Mouse (Mus musculus): ENCODE measurements around the gene Gm2a. TPM values are rescaled to one million over a fixed set of nuclear protein-coding genes. Genes with fewer than 3 reads are reported as not detected.
"Not testable (repeated sequence)": the region's sequence is repeated elsewhere in the genome, so short reads cannot be mapped to it uniquely, and the experiment has no call there.

Gene Gm2a
- polyA plus RNA-seq, 1 experiment from 2014 or later: 26.5 TPM

- H3K4me1 ChIP-seq (ENCODE audit: control insufficient read depth, insufficient read depth, low read length): no peaks in the 10 kb centered on the region
- ATAC-seq (ENCODE audit: insufficient read depth, low FRiP score): peak; percentile 56; the same call in 1 of the 2 replicates
- no peaks in the 10 kb centered on the region for H3K27me3 ChIP-seq (ENCODE audit: control insufficient read depth, insufficient read depth, low read length)
- H3K9me3 ChIP-seq (replicated peaks; ENCODE audit: control insufficient read depth, low read length): no peaks in the 10 kb centered on the region
- H3K4me3 ChIP-seq (replicated peaks; ENCODE audit: low read length): no peak overlapping the region
- WGBS: 7% methylated on average over 10 of the region's 10 CpGs
- no peaks in the 10 kb centered on the region for H3K36me3 ChIP-seq (ENCODE audit: control insufficient read depth, insufficient read depth, low read length)
- no peak overlapping the region for H3K9ac ChIP-seq (ENCODE audit: low read length)
- no peak overlapping the region for H3K27ac ChIP-seq (ENCODE audit: low read length)
- H3K4me2 ChIP-seq (ENCODE audit: low read depth, low read length): no peak overlapping the region
Observed at GRCm38 (mm10) chr11:55087006-55087405, 10.9 kb upstream of the Gm2a start.

- H3K9me3 ChIP-seq (replicated peaks; ENCODE audit: control insufficient read depth, low read length): no peaks in the 10 kb centered on the region
- H3K4me3 ChIP-seq (replicated peaks; ENCODE audit: low read length): no peak overlapping the region
- 67% methylated on average over 2 of the region's 2 CpGs for WGBS
- H3K4me1 ChIP-seq (ENCODE audit: control insufficient read depth, insufficient read depth, low read length): no peaks in the 10 kb centered on the region
- H3K27me3 ChIP-seq (ENCODE audit: control insufficient read depth, insufficient read depth, low read length): no peaks in the 10 kb centered on the region
- no peak overlapping the region for H3K27ac ChIP-seq (ENCODE audit: low read length)
- no peak overlapping the region for H3K4me2 ChIP-seq (ENCODE audit: low read depth, low read length)
- no peak for ATAC-seq (ENCODE audit: insufficient read depth, low FRiP score)
- H3K9ac ChIP-seq (ENCODE audit: low read length): no peak overlapping the region
- H3K36me3 ChIP-seq (ENCODE audit: control insufficient read depth, insufficient read depth, low read length): no peaks in the 10 kb centered on the region
Observed at GRCm38 (mm10) chr11:55089892-55090291, 8.0 kb upstream of the Gm2a start.

- WGBS: 76% methylated on average over 7 of the region's 7 CpGs
- no peak for ATAC-seq (ENCODE audit: insufficient read depth, low FRiP score)
Observed at GRCm38 (mm10) chr11:55093096-55093495, 4.8 kb upstream of the Gm2a start.

GRCm38 (mm10) chr11:55096296-55096695 lies 1.6 kb upstream of the Gm2a start:
- H3K4me3 ChIP-seq (replicated peaks; ENCODE audit: low read length); ATAC-seq (ENCODE audit: insufficient read depth, low FRiP score): not testable (repeated sequence)

More at GRCm38 (mm10) chr11:55093096-55093495, 4.8 kb upstream of the Gm2a start:
- H3K9ac ChIP-seq (ENCODE audit: low read length): no peak overlapping the region
- H3K36me3 ChIP-seq (ENCODE audit: control insufficient read depth, insufficient read depth, low read length): no peaks in the 10 kb centered on the region
- no peaks in the 10 kb centered on the region for H3K9me3 ChIP-seq (replicated peaks; ENCODE audit: control insufficient read depth, low read length)
- H3K27me3 ChIP-seq (ENCODE audit: control insufficient read depth, insufficient read depth, low read length): no peaks in the 10 kb centered on the region
- H3K4me1 ChIP-seq (ENCODE audit: control insufficient read depth, insufficient read depth, low read length): peaks cover 6% of the 10 kb centered on the region; the same call in 1 of the 2 replicates
- no peak overlapping the region for H3K27ac ChIP-seq (ENCODE audit: low read length)
- H3K4me2 ChIP-seq (ENCODE audit: low read depth, low read length): no peak overlapping the region
- no peak overlapping the region for H3K4me3 ChIP-seq (replicated peaks; ENCODE audit: low read length)

GRCm38 (mm10) chr11:55096731-55097462 lies 1.0 kb upstream of the Gm2a start:
- WGBS: 26% methylated on average over 11 of the region's 11 CpGs
- peak overlapping the region; percentile 66 for H3K9ac ChIP-seq (ENCODE audit: low read length)

More at GRCm38 (mm10) chr11:55096296-55096695, 1.6 kb upstream of the Gm2a start:
- not testable (repeated sequence) for H3K4me2 ChIP-seq (ENCODE audit: low read depth, low read length); H3K4me1 ChIP-seq (ENCODE audit: control insufficient read depth, insufficient read depth, low read length); H3K9me3 ChIP-seq (replicated peaks; ENCODE audit: control insufficient read depth, low read length); H3K9ac ChIP-seq (ENCODE audit: low read length); H3K36me3 ChIP-seq (ENCODE audit: control insufficient read depth, insufficient read depth, low read length); H3K27ac ChIP-seq (ENCODE audit: low read length); H3K27me3 ChIP-seq (ENCODE audit: control insufficient read depth, insufficient read depth, low read length)
- WGBS: 86% methylated on average over 4 of the region's 4 CpGs

GRCm38 (mm10) chr11:55098189-55098915 lies 437 bp downstream of the Gm2a start:
- peak overlapping the region; percentile 81 for H3K4me2 ChIP-seq (ENCODE audit: low read depth, low read length)
- no peaks in the 10 kb centered on the region for H3K27me3 ChIP-seq (ENCODE audit: control insufficient read depth, insufficient read depth, low read length)
- peak overlapping the region; percentile 78 for H3K9ac ChIP-seq (ENCODE audit: low read length)
- peaks cover 6% of the 10 kb centered on the region; the same call in 1 of the 2 replicates for H3K4me1 ChIP-seq (ENCODE audit: control insufficient read depth, insufficient read depth, low read length)
- ATAC-seq (ENCODE audit: insufficient read depth, low FRiP score): no peak; the same call in 1 of the 2 replicates
- H3K36me3 ChIP-seq (ENCODE audit: control insufficient read depth, insufficient read depth, low read length): no peaks in the 10 kb centered on the region
- H3K9me3 ChIP-seq (replicated peaks; ENCODE audit: control insufficient read depth, low read length): no peaks in the 10 kb centered on the region
- peak overlapping the region; percentile 56 for H3K27ac ChIP-seq (ENCODE audit: low read length)
- peak overlapping the region; percentile 71 for H3K4me3 ChIP-seq (replicated peaks; ENCODE audit: low read length)
- WGBS: 14% methylated on average over 24 of the region's 24 CpGs

More at GRCm38 (mm10) chr11:55096731-55097462, 1.0 kb upstream of the Gm2a start:
- no peak for ATAC-seq (ENCODE audit: insufficient read depth, low FRiP score)
- Histone ChIP-seq H3K9me3 (replicated peaks; ENCODE audit: control insufficient read depth, low read length) (no peaks in the 10 kb centered on the region), H3K4me3 (replicated peaks; ENCODE audit: low read length) (peak overlapping the region; percentile 48), H3K4me2 (ENCODE audit: low read depth, low read length) (peak overlapping the region; percentile 81), H3K4me1 (ENCODE audit: control insufficient read depth, insufficient read depth, low read length) (peaks cover 6% of the 10 kb centered on the region; the same call in 1 of the 2 replicates), H3K27ac (ENCODE audit: low read length) (peak overlapping the region; percentile 91), H3K36me3 (ENCODE audit: control insufficient read depth, insufficient read depth, low read length) (no peaks in the 10 kb centered on the region), H3K27me3 (ENCODE audit: control insufficient read depth, insufficient read depth, low read length) (no peaks in the 10 kb centered on the region)

- Histone ChIP-seq H3K36me3 (ENCODE audit: control insufficient read depth, insufficient read depth, low read length) (no peaks in the 10 kb centered on the region), H3K4me1 (ENCODE audit: control insufficient read depth, insufficient read depth, low read length) (peaks cover 6% of the 10 kb centered on the region; the same call in 1 of the 2 replicates), H3K4me3 (replicated peaks; ENCODE audit: low read length) (no peak overlapping the region), H3K9me3 (replicated peaks; ENCODE audit: control insufficient read depth, low read length) (no peaks in the 10 kb centered on the region), H3K4me2 (ENCODE audit: low read depth, low read length) (no peak overlapping the region), H3K9ac (ENCODE audit: low read length) (no peak overlapping the region), H3K27me3 (ENCODE audit: control insufficient read depth, insufficient read depth, low read length) (no peaks in the 10 kb centered on the region), H3K27ac (ENCODE audit: low read length) (no peak overlapping the region)
- WGBS: 87% methylated on average over 8 of the region's 8 CpGs
- no peak for ATAC-seq (ENCODE audit: insufficient read depth, low FRiP score)
Observed at GRCm38 (mm10) chr11:55099019-55099771, 1.3 kb downstream of the Gm2a start.

- no peak overlapping the region for H3K9ac ChIP-seq (ENCODE audit: low read length)
- H3K27ac ChIP-seq (ENCODE audit: low read length): no peak overlapping the region
- no peak for ATAC-seq (ENCODE audit: insufficient read depth, low FRiP score)
Observed at GRCm38 (mm10) chr11:55099868-55100267, 2.0 kb downstream of the Gm2a start.

More at GRCm38 (mm10) chr11:55099868-55100267, 2.0 kb downstream of the Gm2a start:
- Histone ChIP-seq H3K36me3 (ENCODE audit: control insufficient read depth, insufficient read depth, low read length) (no peaks in the 10 kb centered on the region), H3K4me2 (ENCODE audit: low read depth, low read length) (no peak overlapping the region), H3K9me3 (replicated peaks; ENCODE audit: control insufficient read depth, low read length) (no peaks in the 10 kb centered on the region), H3K4me1 (ENCODE audit: control insufficient read depth, insufficient read depth, low read length) (peaks cover 6% of the 10 kb centered on the region; the same call in 1 of the 2 replicates), H3K4me3 (replicated peaks; ENCODE audit: low read length) (no peak overlapping the region), H3K27me3 (ENCODE audit: control insufficient read depth, insufficient read depth, low read length) (no peaks in the 10 kb centered on the region)
- WGBS: 69% methylated on average over 4 of the region's 4 CpGs
